Mouse (Mus musculus): ENCODE data around the gene Slco2a1.

Gene Slco2a1

DNA sequence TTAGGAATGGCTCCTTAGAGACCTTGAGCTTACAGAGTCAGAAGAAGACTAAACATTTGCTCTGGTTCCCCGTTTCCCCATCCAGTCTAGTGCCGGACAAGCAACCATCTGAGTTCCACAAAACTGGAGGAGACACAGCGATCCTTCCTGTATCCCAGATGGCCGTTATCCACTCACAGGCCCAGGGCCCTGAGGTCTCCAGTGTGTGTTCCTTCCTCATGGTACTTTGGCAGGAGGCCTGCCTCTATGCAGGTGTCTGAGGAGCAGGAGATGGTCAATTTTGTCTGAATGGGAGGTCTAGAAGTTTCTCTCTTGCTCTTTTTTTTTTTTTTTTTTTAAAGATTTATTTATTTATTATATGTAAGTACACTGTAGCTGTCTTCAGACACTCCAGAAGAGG is 136.2 kb downstream of the Slco2a1 start:
- no peak for DNase-seq

GRCm38 (mm10) chr9:103133493-103134124 is 145.1 kb downstream of the Slco2a1 start:
- DNase-seq = no peak

DNA sequence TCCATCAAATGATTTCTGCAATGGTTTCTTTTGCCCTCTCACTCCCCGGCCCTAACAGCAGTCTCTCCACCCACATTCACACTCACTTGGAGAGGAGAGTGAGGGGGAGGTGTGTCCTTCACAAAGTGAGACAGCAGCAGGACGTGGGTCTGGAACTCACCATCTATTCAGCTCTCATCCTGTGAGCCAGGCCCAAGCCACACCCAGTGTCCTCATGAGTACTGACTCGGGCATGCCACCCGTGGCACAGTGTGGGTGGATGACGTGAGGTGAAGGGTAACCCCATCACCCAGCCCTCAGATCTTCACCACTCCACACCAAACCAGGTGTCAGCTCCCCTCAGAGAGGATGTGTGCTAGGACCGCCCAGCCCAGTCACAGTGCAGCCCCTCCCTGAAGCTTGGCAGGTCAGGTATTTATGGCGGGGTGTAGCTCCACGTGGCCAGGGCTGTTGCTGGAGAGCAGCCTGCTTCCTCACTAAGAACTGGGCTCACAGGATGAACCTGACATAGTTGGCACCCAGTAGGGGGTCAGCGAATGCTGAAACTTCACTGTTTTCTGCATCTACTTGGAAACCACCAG is 146.0 kb downstream of the Slco2a1 start:
- no peak for DNase-seq

DNA sequence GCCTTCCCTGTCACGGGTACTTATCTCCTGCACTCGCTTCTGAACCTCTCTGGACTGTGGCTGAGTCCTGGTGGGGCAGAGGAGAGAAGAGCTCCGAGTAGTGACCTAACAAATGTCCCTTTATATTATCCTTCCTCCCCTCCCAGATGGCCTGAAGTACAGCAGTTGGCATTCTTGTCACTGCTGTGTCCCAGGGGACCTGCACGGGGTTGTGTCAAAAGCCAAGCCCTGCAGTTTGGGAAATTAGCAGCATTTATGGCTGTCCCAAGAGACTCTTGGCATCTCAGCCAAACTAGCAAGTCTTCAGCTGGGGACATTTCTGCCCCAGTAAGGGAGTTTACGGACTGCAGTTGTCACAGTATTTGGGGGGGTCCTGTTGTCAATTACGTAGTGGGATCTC is 151.0 kb downstream of the Slco2a1 start:
- no peak for DNase-seq

- no peak for DNase-seq
Measured at GRCm38 (mm10) chr9:103140384-103140783, 151.9 kb downstream of the Slco2a1 start.

DNA sequence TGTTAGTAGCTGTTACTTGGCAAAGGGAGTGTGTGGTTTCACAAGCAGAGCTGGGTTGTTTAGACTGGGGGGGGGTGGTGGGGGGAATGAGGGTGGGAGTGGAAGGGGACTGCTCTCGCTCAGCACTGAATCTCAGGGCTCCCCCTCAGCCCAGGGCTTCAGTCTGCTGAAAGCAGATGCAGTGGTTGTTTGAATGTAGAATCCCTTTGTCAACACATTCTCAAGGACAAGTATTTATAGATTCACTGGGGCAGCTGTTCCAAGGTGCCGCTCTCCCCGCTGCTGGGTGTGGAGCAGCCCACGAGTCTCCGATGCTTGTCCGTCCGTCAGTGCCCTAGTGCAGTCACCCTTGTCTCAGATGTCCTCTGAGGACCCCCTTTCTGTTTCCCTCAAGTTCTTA is 152.8 kb downstream of the Slco2a1 start:
- no peak for DNase-seq

GRCm38 (mm10) chr9:103143881-103144280 is 155.4 kb downstream of the Slco2a1 start:
- no peak for DNase-seq

DNA sequence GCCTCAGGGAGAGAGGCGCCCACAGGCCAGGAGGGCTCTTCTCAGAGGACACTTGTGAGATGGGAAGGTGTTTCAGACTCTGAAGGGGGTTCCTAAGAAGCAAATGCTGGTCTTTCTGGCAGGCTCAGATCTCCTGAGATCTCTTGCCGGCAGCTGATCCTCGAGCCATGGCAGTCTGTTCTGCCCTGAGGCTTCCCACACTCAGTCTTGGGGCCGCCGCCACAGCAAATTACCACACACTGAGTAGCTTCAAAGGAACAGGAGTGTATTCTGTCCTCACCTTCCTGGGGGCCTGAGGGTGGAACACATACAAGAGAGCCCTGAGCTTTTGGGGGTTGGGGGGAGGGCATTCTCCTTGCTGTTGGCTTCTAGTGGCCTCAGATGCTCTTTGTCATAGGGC is 156.8 kb downstream of the Slco2a1 start:
- DNase-seq = no peak

All from lung, postnatal 4 days (tissue).